Mouse (Mus musculus): ENCODE measurements around the gene Por.

Por gene

GRCm38 (mm10) chr5:135776546-135776945 lies 106.7 kb downstream of the Por start:
- DNase-seq (ENCODE audit: low read depth), result no peak

GRCm38 (mm10) chr5:135777796-135778470 lies 108.1 kb downstream of the Por start, which contains the start of gene Styxl1:
Gene Styxl1, minus strand, starts transcription at chr5:135778385.
- DNase-seq (ENCODE audit: low read depth), result peak; percentile 63

DNA sequence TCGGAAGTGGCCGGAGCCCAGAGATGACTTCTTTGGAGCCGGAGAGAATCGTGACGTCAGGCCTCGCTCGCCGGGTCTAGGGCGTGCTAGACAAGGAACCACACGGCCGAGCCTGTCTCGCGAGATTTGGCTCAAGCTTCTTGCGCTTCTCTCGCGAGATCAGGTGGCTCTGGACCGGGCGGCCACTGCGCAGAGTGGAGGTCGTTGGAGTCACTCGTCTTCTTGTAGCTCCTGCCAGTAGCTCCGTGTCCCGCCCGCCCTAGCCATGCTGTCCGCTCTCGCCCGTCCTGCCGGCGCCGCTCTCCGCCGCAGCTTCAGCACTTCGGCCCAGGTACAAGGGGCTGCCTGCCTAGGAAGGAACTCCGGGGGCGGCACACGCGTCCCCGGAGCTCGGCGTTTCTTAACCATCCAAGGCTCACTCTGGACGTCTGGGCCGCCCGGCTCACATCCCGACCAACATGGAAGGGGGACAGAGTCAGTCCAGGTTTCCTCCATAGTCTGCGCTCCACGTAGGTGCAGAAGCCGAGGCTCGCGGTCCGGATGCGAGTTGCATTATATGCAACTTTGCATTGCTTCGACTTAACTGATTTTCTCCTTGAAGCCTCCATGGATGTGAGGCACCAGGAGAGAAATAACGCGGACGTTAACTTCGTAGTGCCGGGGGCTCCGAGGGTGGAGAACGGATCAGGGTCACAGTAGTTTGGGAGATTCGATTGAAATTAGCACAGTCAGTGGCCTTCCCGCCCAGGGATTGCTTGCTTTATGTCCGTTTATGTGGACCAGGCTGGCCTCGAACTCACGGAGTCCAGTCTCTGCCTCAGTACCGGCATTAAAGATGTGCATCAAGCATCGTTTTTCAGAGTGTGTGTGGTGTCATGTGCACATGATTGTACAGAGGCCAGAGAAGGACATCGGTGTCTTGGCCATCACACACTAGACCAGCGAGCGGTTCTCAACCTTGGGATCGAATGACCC lies 108.9 kb downstream of the Por start, which contains the start of gene Mdh2:
Mdh2 (plus strand) TSS at position 10 of the 975 bp plus-strand sequence.
- DNase-seq (ENCODE audit: low read depth), result peak; percentile 100

DNA sequence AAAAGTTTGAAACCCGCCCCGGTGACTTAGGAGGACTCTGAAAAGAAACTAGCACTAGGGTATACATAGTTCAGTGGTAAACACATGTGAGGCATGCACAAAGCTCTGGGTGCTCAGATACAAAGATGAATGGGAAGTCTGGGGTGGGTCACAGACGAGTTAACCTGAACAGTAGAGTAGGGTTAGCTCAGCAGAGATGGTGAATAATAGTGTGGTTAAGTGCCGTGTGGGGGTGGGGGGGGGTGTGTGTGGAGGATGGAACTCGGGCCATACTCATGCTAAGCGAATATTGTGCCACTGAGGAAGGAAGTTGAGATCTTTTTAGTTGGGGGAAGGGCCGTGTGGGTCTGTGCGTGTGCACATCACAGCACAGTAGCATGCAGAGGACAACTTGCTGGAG lies 110.5 kb downstream of the Por start:
- no peak for DNase-seq (ENCODE audit: low read depth)

DNA sequence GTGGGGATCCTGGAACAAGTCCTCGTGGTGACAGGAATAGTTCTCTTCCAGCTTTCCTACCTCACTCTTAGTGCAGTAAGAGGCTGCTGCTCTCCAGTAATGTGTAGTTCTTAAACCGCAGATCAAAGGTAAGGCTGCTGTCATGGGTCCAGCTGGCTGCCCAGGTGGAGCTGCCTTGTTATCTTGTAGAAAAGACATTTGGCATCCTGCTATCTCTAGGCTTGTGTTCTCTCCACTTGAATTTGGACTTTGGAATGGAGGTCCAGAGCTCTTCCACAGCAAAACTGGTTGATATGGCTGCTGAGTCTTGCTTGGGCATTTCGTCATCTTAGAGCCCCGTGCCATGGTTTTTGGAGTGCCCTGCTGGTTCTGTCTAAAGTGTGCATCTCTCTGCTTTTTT lies 113.1 kb downstream of the Por start:
- DNase-seq (ENCODE audit: low read depth), result no peak
